Mouse (Mus musculus) cortical plate, adult 2 months (tissue): ENCODE measurements at regions not wholly inside any gene's neighbourhood (a gene's known extent, or its start where the extent isn't known, plus 50 kb on each side); places are given as distances from the start of the nearest gene placed in this dataset.
"Not testable (repeated sequence)": the region's sequence is repeated elsewhere in the genome, so short reads cannot be mapped to it uniquely, and the experiment has no call there.

ENCODE experiments used
- H3K27ac ChIP-seq: fragments of 200-500 bp; 2 replicates; pipeline ENCODE4 v1.5.1; 2012; ENCODE audit warnings: low read length, control low read depth, inconsistent platforms; ENCODE audit not compliant: insufficient read depth
- H3K4me1 ChIP-seq: fragments of 200-500 bp; 2 replicates; pipeline ENCODE4 v1.6.1; 2011; ENCODE audit warnings: low read length; ENCODE audit not compliant: control insufficient read depth, insufficient read depth
- H3K4me3 ChIP-seq: fragments of 200-500 bp; 2 replicates; pipeline ENCODE4 v1.5.1; 2011; ENCODE audit warnings: mild to moderate bottlenecking, low read length, control low read depth; ENCODE audit not compliant: insufficient read depth
- CTCF ChIP-seq: fragments of 200-500 bp; IDR thresholded peaks from 2 replicates; pipeline ENCODE4 v1.5.1; 2011; ENCODE audit warnings: mild to moderate bottlenecking, control low read depth, low read length; ENCODE audit not compliant: insufficient read depth; ENCODE audit errors: extremely low read depth
- POLR2A ChIP-seq: fragments of 200-500 bp; IDR thresholded peaks from 2 replicates; pipeline ENCODE4 v1.6.1; 2011; ENCODE audit warnings: mild to moderate bottlenecking, low read length, control low read depth; ENCODE audit not compliant: insufficient read depth; ENCODE audit errors: extremely low read depth

DNA sequence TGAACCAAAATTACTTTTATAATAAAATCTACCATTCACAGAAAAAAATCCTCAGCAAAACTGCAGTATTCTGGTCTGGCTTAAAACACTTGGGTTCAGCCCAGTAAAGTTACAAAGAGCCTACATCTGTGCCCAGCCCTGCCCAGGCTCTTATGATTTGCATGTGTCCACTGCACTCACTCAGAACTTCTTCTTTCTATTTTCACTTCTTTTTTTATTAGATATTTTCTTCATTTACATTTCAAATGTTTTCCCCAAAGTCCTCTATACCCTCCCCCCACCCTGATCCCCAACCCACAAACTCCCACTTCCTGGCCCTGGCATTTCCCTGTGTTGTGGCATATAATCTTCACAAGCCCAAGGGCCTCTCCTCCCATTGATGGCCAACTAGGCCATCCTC lies 1442.4 kb upstream of the Tacstd2 start:
- no peak overlapping the region for H3K4me3 ChIP-seq
- H3K4me1 ChIP-seq, result no peaks in the 10 kb centered on the region
- no peak overlapping the region for H3K27ac ChIP-seq
- TF ChIP-seq CTCF (no peak), POLR2A (no peak)

GRCm38 (mm10) chr6:68964012-68964411 lies 1428.4 kb upstream of the Tacstd2 start:
- Histone ChIP-seq H3K27ac (no peak overlapping the region), H3K4me1 (no peaks in the 10 kb centered on the region), H3K4me3 (no peak overlapping the region)
- no peak for TF ChIP-seq POLR2A

GRCm38 (mm10) chr6:68938104-68938503 lies 1402.5 kb upstream of the Tacstd2 start:
- not testable (repeated sequence) for H3K4me1 ChIP-seq, H3K4me3 ChIP-seq, H3K27ac ChIP-seq

DNA sequence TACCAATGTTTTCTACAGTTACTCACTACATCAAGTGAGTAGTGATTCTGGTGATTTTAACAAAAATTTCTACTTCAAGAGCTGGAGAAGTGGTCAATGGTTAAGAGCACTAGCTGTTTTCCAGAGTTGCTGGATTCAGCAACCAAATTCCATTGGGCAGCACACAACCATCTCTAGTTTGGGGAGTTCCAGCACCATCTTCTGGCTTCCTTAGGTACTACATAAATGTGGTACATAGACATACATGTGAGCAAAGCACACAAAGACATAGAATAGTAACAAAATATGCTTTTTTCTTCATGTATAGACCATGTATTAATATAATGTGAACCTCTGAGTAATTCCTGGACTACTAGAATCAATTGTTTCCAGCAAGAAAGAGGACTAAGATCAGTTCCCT lies 1396.3 kb upstream of the Tacstd2 start:
- not testable (repeated sequence) for H3K4me1 ChIP-seq, H3K4me3 ChIP-seq, H3K27ac ChIP-seq

DNA sequence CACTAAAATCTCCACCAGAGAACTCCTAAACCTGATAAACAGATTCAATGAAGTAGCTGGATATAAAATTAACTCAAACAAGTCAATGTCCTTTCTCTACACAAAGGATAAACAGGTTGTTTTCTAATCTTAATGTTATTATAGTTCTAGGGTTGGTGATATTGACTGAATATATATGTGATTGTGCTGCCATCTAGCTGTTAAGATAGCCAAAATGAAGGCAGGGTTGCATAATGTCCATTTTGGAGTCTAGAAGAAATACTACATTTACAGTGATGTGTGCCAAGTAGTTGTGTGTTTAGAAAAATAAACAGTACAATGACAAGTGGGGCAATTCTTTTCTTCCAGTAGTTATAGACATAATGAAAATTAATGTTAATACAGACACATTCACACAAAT lies 1379.9 kb upstream of the Tacstd2 start:
- H3K4me3 ChIP-seq, result no peak overlapping the region
- no peaks in the 10 kb centered on the region for H3K4me1 ChIP-seq
- TF ChIP-seq POLR2A (no peak), CTCF (no peak)
- no peak overlapping the region for H3K27ac ChIP-seq

GRCm38 (mm10) chr6:68884130-68884529 lies 1348.5 kb upstream of the Tacstd2 start:
- Histone ChIP-seq H3K4me1 (no peaks in the 10 kb centered on the region), H3K27ac (no peak overlapping the region), H3K4me3 (no peak overlapping the region)
- TF ChIP-seq POLR2A (no peak), CTCF (no peak)

GRCm38 (mm10) chr6:68852761-68853160 lies 1317.2 kb upstream of the Tacstd2 start:
- H3K4me1 ChIP-seq, H3K4me3 ChIP-seq, H3K27ac ChIP-seq: not testable (repeated sequence)

- no peaks in the 10 kb centered on the region for H3K4me1 ChIP-seq
- no peak overlapping the region for H3K4me3 ChIP-seq
- no peak overlapping the region for H3K27ac ChIP-seq
- TF ChIP-seq CTCF (no peak), POLR2A (no peak)
These were observed 1316.7 kb upstream of the Tacstd2 start for GRCm38 (mm10) chr6:68852286-68852685.

DNA sequence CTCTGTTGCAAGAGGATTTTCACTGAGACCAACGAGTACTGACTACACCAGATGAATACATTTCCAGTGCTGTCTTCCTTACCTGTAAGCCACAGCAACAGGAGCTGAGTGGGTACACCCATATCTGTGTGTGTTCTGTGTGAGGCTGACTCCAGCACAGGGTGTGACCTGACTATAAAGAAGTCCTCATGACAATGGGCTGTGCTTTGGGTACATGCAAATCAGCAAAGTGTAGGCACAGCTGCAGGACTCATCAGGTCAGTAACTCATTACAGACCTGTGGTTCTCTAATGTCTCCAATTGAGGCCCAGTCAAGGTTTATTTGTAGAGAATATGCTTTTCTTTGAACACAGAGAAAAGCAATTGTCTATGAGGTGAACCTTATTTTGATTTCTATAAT lies 1299.6 kb upstream of the Tacstd2 start:
- no peak overlapping the region for H3K4me3 ChIP-seq
- no peak overlapping the region for H3K27ac ChIP-seq
- TF ChIP-seq CTCF (no peak), POLR2A (no peak)
- H3K4me1 ChIP-seq, result no peaks in the 10 kb centered on the region

DNA sequence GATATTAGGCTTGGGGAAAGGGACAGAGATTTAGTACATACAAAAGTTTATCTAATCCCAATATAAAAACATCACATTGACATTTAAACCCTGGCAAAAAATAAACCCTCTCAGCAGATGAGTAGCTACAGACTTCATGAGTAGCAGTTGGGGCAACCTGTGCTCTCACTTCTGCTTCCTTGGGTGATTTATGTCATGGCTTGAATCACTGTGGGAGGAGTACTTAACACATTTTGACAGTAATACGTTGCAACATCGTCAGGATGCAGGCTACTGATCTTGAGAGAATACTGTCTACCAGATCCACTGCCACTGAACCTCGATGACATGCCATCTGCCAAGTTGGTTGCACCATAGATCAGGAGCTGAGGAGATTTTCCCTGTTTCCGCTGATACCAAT lies 1299.0 kb upstream of the Tacstd2 start:
- Histone ChIP-seq H3K27ac (no peak overlapping the region), H3K4me3 (no peak overlapping the region), H3K4me1 (no peaks in the 10 kb centered on the region)
- no peak for TF ChIP-seq CTCF
- no peak for TF ChIP-seq POLR2A

DNA sequence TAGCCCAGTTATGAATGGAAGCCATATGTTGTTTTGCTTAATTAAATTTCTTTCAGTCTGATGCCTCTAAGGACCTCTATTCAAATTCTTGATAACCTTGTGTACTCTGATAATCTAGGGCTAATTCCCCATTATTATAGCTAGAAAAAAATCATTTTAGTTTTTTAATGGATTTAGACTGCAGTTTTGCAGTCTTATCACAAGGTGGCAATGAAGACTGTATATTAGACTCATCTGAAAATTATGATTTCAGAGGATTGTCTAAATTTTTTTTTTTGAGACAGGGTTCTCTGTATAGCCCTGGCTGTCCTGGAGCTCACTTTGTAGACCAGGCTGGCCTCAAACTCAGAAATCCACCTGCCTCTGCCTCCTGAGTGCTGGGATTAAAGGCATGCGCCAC lies 1292.9 kb upstream of the Tacstd2 start:
- H3K27ac ChIP-seq, H3K4me1 ChIP-seq, H3K4me3 ChIP-seq: not testable (repeated sequence)
